8 mouse cellular contexts compared by ENCODE assay signal in the genomic region with DNA sequence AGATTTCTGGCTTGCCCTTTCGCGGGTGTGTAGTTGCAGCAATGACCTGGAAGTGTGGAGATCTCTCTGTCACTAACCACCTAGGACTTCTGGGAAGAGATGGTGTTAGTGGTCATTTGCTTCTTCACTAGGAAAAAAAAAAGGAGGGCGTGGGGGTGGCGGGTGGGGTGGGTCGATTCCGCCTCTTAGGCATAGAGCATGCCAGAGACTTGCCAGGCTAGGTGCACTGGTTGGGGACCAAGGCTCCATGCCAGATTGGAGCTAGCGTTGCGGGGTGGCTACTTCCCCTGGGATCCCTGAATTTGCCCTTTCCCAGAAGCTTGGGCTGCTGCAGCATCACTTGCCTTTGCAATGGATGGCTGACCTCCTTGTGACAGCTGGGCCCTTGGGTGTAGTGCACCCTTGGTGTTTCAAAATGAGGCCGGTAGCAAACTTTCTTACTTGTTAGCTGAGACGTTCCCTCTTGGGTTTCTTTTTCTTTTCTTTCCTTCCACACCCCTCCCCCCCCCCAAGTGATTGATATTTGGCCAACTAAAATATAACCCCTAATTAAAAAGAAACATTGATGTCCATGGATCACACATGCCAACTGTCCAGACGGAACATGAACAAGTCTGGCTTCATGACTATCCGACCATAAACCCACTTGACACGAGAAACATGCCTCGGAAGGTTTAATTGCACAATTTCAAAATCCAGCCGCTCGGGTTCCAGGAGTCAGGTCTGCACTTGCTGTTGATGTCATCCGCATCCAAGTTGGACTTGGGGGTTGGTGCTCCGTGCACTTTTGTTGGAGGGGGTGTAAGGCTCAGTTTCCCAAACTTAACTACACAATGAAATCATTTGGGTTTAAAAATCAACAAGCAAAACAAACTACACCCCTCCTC. TPM values are rescaled to one million over a fixed set of nuclear protein-coding genes. Genes with fewer than 3 reads are reported as not detected.
A peak's percentile ranks its signal among the peaks of the same experiment; 100 is the strongest.
DNase-seq lines count a peak whose midpoint lies in the region; ATAC-seq lines count a peak whose summit lies in the region.

No protein-coding gene starts in this region.

- peak; percentile 91 for DNase-seq in heart, adult 11 months
- DNase-seq in heart, postnatal 4 days: no peak
- peak; percentile 14 for DNase-seq in embryonic facial prominence, embryonic 10.5 days (ENCODE audit: low spot score)
- no peak for DNase-seq in hindbrain, embryonic 14.5 days (ENCODE audit: low spot score)
- no peak for DNase-seq in T-cell, adult 2 months (ENCODE audit: low spot score)
- DNase-seq in spleen, adult 18-20 months: no peak
- no peak for DNase-seq in thymus, postnatal 14 days

- no peaks in the 10 kb centered on the region for H3K9me3 ChIP-seq in embryonic facial prominence, embryonic 10.5 days
- H3K9me3 ChIP-seq in hindbrain, embryonic 14.5 days (ENCODE audit: control insufficient read depth, low read length): no peaks in the 10 kb centered on the region
- no peaks in the 10 kb centered on the region for H3K9me3 ChIP-seq in lung, embryonic 16.5 days (ENCODE audit: control insufficient read depth, low read length)

- no peak overlapping the region for H3K27ac ChIP-seq in embryonic facial prominence, embryonic 10.5 days (replicated peaks)
- no peak overlapping the region for H3K27ac ChIP-seq in hindbrain, embryonic 14.5 days
- H3K27ac ChIP-seq in lung, embryonic 16.5 days (ENCODE audit: low read length): no peak overlapping the region

- no peaks in the 10 kb centered on the region for H3K36me3 ChIP-seq in embryonic facial prominence, embryonic 10.5 days (replicated peaks)
- H3K36me3 ChIP-seq in hindbrain, embryonic 14.5 days (replicated peaks; ENCODE audit: control insufficient read depth, insufficient read depth): no peaks in the 10 kb centered on the region
- no peaks in the 10 kb centered on the region for H3K36me3 ChIP-seq in lung, embryonic 16.5 days (ENCODE audit: control insufficient read depth, insufficient read depth, low read length)

- 39% methylated on average over 18 of the region's 18 CpGs for WGBS in embryonic facial prominence, embryonic 10.5 days
- WGBS in hindbrain, embryonic 14.5 days: 35% methylated on average over 18 of the region's 18 CpGs
- WGBS in lung, embryonic 16.5 days: 18% methylated on average over 18 of the region's 18 CpGs

- peaks cover 20% of the 10 kb centered on the region for H3K4me1 ChIP-seq in embryonic facial prominence, embryonic 10.5 days
- H3K4me1 ChIP-seq in hindbrain, embryonic 14.5 days (replicated peaks; ENCODE audit: control insufficient read depth, insufficient read depth, low read length): no peaks in the 10 kb centered on the region; the same call in 1 of the 2 replicates
- H3K4me1 ChIP-seq in lung, embryonic 16.5 days (replicated peaks; ENCODE audit: control insufficient read depth, insufficient read depth, low read length): peaks cover 15% of the 10 kb centered on the region

- peaks cover 58% of the 10 kb centered on the region for H3K27me3 ChIP-seq in embryonic facial prominence, embryonic 10.5 days (replicated peaks; ENCODE audit: low read depth, poor library complexity, severe bottlenecking)
- H3K27me3 ChIP-seq in hindbrain, embryonic 14.5 days (ENCODE audit: control insufficient read depth, insufficient read depth, low read length): peaks cover 37% of the 10 kb centered on the region
- H3K27me3 ChIP-seq in lung, embryonic 16.5 days (ENCODE audit: control insufficient read depth, insufficient read depth, low read depth, low read length): peaks cover 8% of the 10 kb centered on the region

- ATAC-seq in hindbrain, embryonic 14.5 days (ENCODE audit: low FRiP score): no peak
- ATAC-seq in lung, embryonic 16.5 days (ENCODE audit: low read depth): no peak

- H3K4me3 ChIP-seq in embryonic facial prominence, embryonic 10.5 days: peak overlapping the region; percentile 63
- peak overlapping the region; percentile 54 for H3K4me3 ChIP-seq in hindbrain, embryonic 14.5 days (replicated peaks; ENCODE audit: low read length)
- H3K4me3 ChIP-seq in lung, embryonic 16.5 days (ENCODE audit: low read length): peak overlapping the region; percentile 61

- H3K4me2 ChIP-seq in hindbrain, embryonic 14.5 days (replicated peaks): peak overlapping the region; percentile 83
- peak overlapping the region; percentile 91 for H3K4me2 ChIP-seq in lung, embryonic 16.5 days (ENCODE audit: low read depth, low read length)

- peak overlapping the region; percentile 58; the same call in 1 of the 2 replicates for H3K9ac ChIP-seq in hindbrain, embryonic 14.5 days
- H3K9ac ChIP-seq in lung, embryonic 16.5 days (ENCODE audit: low read length): peak overlapping the region; percentile 76

RNA-seq across cellular contexts. Expression of gene Egfr, which starts 1.4 kb away (rescaled TPM):
- 1 to 10 TPM; 8.0 to 9.1 TPM for total RNA-seq in heart, postnatal 4 days (2021)
- 2.3 and 4.4 TPM in 2 replicates for polyA plus RNA-seq in embryonic facial prominence, embryonic 10.5 days (2016; fragmentation: Nextera tagmentation; extraction: Ambion mirVana)
- 7.0 and 7.2 TPM in 2 replicates for polyA plus RNA-seq in hindbrain, embryonic 14.5 days (2014; fragmentation: Nextera tagmentation; extraction: Ambion mirVana)
- polyA plus RNA-seq in lung, embryonic 16.5 days (2015; fragmentation: Nextera tagmentation; extraction: Ambion mirVana): 5.4 and 6.2 TPM in 2 replicates

Comparison
In these comparisons a context has a peak if more than half of its experiments do, and no peak if none do; other contexts are left out.
1. DNase-seq: peak in heart, adult 11 months (single experiment) and embryonic facial prominence, embryonic 10.5 days (single experiment); none in heart, postnatal 4 days (single experiment), hindbrain, embryonic 14.5 days (single experiment), T-cell, adult 2 months (single experiment), spleen, adult 18-20 months (0 of 2) and thymus, postnatal 14 days (single experiment).
2. Peak in every context shown above with its lines, with median percentiles within 50 percentile points of each other: H3K4me3 ChIP-seq.